Mouse (Mus musculus) liver, embryonic 14.5 days (tissue): Measurements from ENCODE around the gene Ctsl. TPM values are rescaled to one million over a fixed set of nuclear protein-coding genes. Genes with fewer than 3 reads are reported as not detected.

Experiments used
- ATAC-seq: fragments of 200-750 bp; cut with Nextera tagmentation; 2 replicates; pipeline ENCODE4 v1.8.0; 2017; ENCODE audit warnings: moderate number of reproducible peaks, mild to moderate bottlenecking, moderate library complexity; ENCODE audit not compliant: insufficient read depth
- DNase-seq, 3 experiments: peaks; one replicate each; pipeline ENCODE4 v3.0.0-alpha.2; 2012 to 2013; ENCODE audit warnings: low read depth in 3 of 3, low spot score in 3 of 3
- H3K27ac ChIP-seq: fragments of 300-500 bp; sonication (generic); 2 replicates; pipeline ENCODE4 v1.5.1; 2014; ENCODE audit warnings: moderate library complexity, mild to moderate bottlenecking, control low read depth, inconsistent platforms
- H3K27me3 ChIP-seq: fragments of 300-500 bp; sonication (generic); 2 replicates; pipeline ENCODE4 v1.6.1; 2014; ENCODE audit warnings: mild to moderate bottlenecking, low read length, moderate library complexity; ENCODE audit not compliant: control insufficient read depth, insufficient read depth
- H3K36me3 ChIP-seq: fragments of 300-500 bp; sonication (generic); replicated peaks from 2 replicates; pipeline ENCODE4 v1.6.1; 2014; ENCODE audit warnings: low read depth; ENCODE audit not compliant: control insufficient read depth, insufficient read depth
- H3K4me1 ChIP-seq, 2 experiments: fragments of 200-500 bp in 1 of 2; fragments of 300-500 bp in 1 of 2; sonication (generic) in 1 of 2; replicated peaks; 2 replicates each; pipeline ENCODE4 v1.6.1; 2012 to 2014; ENCODE audit warnings: antibody characterized with exemption in 1 of 2, inconsistent platforms in 1 of 2, low read length in 1 of 2; ENCODE audit not compliant: control insufficient read depth in 2 of 2, insufficient read depth in 2 of 2
- H3K4me2 ChIP-seq: fragments of 300-500 bp; sonication (generic); 2 replicates; pipeline ENCODE4 v1.6.1; 2014; ENCODE audit warnings: low read depth, mild to moderate bottlenecking, control low read depth, moderate library complexity
- H3K4me3 ChIP-seq, 2 experiments: fragments of 200-500 bp in 1 of 2; fragments of 300-500 bp in 1 of 2; sonication (generic) in 1 of 2; 2 replicates each; pipeline ENCODE4 v1.5.1; 2012 to 2014; ENCODE audit warnings: low read depth in 2 of 2, low read length in 2 of 2, mild to moderate bottlenecking in 2 of 2, control low read depth in 1 of 2, inconsistent platforms in 1 of 2, moderate library complexity in 1 of 2; ENCODE audit not compliant: insufficient read depth in 1 of 2
- H3K9ac ChIP-seq: fragments of 300-500 bp; sonication (generic); replicated peaks from 2 replicates; pipeline ENCODE4 v1.6.1; 2014; ENCODE audit warnings: mild to moderate bottlenecking, control low read depth, moderate library complexity
- H3K9me3 ChIP-seq: fragments of 300-500 bp; sonication (generic); 2 replicates; pipeline ENCODE4 v1.6.1; 2016; ENCODE audit warnings: low read length, mixed read lengths; ENCODE audit not compliant: control insufficient read depth
- CTCF ChIP-seq: IDR thresholded peaks from 2 replicates; pipeline ENCODE4 v1.5.1; 2016; ENCODE audit warnings: antibody characterized with exemption, low read depth, control low read depth
- EP300 ChIP-seq: IDR thresholded peaks from 2 replicates; pipeline ENCODE4 v1.6.1; 2016; ENCODE audit warnings: antibody characterized with exemption, low read depth
- WGBS: fragments of 180-500 bp; shearing (Covaris S2); extraction: QIAGEN DNeasy Blood & Tissue Kit; methylation state at CpG from one replicate; pipeline ENCODE4 v1.1.7; 2014; ENCODE audit not compliant: insufficient replicate concordance; 5-methylcytosine and 5-hydroxymethylcytosine counted together
- polyA plus RNA-seq, 2 experiments: library from polyadenylated mRNA; depleted of rRNA in 1 of 2; stranded (reverse) in 1 of 2; unstranded in 1 of 2; fragments of >200 nt; fragmentation: Nextera tagmentation in 1 of 2; extraction: Ambion mirVana in 1 of 2; gene quantifications; 2 replicates each; pipeline versions ENCODE4 v1.2.1 to v1.2.3; 2012 to 2014

Gene Ctsl
- polyA plus RNA-seq, 2 experiments, result 82.2 to 135 TPM

DNA sequence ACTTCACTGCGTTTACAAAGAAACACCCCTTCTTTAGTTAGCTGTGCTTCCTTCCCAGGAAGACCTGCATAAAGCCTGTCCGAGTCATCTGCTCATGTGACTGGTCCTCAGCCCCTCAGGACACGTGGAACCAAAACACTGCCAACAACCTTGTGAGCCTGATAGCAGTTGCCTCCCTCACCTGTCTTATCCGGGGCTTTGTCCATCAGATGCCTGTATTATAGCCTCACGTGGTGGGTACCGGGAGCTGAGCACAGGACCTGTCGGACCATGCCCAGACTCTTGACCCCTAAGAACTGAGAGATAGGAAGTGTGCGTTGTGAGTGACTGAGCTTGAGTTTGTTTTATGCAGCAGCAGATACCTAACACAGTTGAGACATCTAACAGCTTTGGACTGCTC, 26.3 kb upstream of the Ctsl start:
- Histone ChIP-seq H3K9ac (no peak overlapping the region), H3K4me2 (no peak overlapping the region), H3K27ac (no peak overlapping the region), H3K4me1 (peaks cover 0 to 13% of the 10 kb centered on the region in 2 experiments; a peak in 3 of 4 replicates), H3K4me3 (no peak overlapping the region), H3K9me3 (no peaks in the 10 kb centered on the region), H3K27me3 (no peaks in the 10 kb centered on the region), H3K36me3 (no peaks in the 10 kb centered on the region)
- no peak for ATAC-seq
- TF ChIP-seq EP300, result no peak
- no peak for TF ChIP-seq CTCF
- no peak for DNase-seq
- WGBS, result 52% methylated on average over 8 of the region's 8 CpGs

- no peaks in the 10 kb centered on the region for H3K9me3 ChIP-seq
- 52% methylated on average over 4 of the region's 4 CpGs for WGBS
- DNase-seq, result no peak
These were observed 17.7 kb upstream of the Ctsl start for GRCm38 (mm10) chr13:64388415-64388814.

DNA sequence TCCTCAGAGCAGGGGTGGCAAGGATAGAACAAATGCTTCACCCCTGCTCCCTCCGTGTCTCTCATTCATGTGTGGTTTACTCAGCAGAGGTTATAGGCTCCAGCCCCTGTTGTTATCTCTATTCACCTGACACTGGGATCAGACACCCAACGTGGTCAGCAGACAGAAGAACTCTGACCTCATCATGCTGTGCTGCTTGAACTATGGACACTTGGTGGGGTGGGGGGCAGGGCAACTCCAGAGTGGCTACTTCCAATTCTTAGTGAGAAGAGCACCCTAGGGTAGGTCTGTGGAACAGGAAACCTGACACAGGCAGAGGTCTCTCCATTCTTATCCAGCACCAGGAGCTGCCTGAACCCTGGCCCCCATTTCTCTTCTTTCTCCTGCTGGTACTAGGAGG, 15.4 kb upstream of the Ctsl start:
- Histone ChIP-seq H3K9me3 (no peaks in the 10 kb centered on the region), H3K4me1 (peaks cover 0 to 5% of the 10 kb centered on the region in 2 experiments; a peak in 2 of 4 replicates), H3K27ac (no peak overlapping the region; the same call in 1 of the 2 replicates), H3K4me3 (no peak overlapping the region), H3K4me2 (no peak overlapping the region), H3K27me3 (no peaks in the 10 kb centered on the region), H3K9ac (no peak overlapping the region), H3K36me3 (no peaks in the 10 kb centered on the region)
- TF ChIP-seq CTCF (no peak), EP300 (no peak)
- 6% methylated on average over 2 of the region's 2 CpGs for WGBS
- peak in 1 of 3 experiments; percentile 36 for DNase-seq
- ATAC-seq, result peak; percentile 82

More at GRCm38 (mm10) chr13:64388415-64388814, 17.7 kb upstream of the Ctsl start:
- Histone ChIP-seq H3K4me2 (no peak overlapping the region), H3K27ac (no peak overlapping the region), H3K4me3 (no peak overlapping the region), H3K36me3 (no peaks in the 10 kb centered on the region), H3K27me3 (no peaks in the 10 kb centered on the region), H3K4me1 (peaks cover 0 to 5% of the 10 kb centered on the region in 2 experiments; a peak in 2 of 4 replicates), H3K9ac (no peak overlapping the region)
- ATAC-seq, result no peak
- TF ChIP-seq CTCF (no peak), EP300 (no peak)

DNA sequence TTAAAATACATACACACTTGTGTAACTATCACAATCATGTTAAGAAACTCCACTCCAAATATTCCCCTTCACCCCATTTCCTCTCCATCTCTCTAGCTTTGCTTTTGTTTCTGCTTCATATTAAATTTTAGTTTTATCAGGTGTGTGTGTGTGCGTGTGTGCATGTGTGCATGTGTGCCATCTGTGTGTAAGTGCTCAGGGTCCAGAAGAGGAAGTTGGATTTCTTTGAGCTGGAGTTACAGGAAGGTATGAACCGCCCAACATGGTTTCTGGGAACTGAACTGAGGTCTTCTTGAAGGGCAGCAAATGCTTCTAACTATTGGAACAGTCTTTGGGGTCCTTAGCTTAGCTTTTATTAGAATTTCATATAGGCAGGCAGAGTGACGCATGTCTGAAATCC, 14.2 kb upstream of the Ctsl start:
- H3K4me3 ChIP-seq, result no peak overlapping the region
- no peaks in the 10 kb centered on the region for H3K36me3 ChIP-seq
- no peak overlapping the region for H3K9ac ChIP-seq
- H3K27ac ChIP-seq, result no peak overlapping the region
- no peaks in the 10 kb centered on the region for H3K27me3 ChIP-seq
- WGBS, result 58% methylated on average over 3 of the region's 3 CpGs
- no peak for DNase-seq
- TF ChIP-seq CTCF (no peak), EP300 (no peak)
- H3K4me1 ChIP-seq, result peaks cover 0 to 5% of the 10 kb centered on the region in 2 experiments; a peak in 2 of 4 replicates
- no peak overlapping the region for H3K4me2 ChIP-seq
- no peak for ATAC-seq
- H3K9me3 ChIP-seq, result no peaks in the 10 kb centered on the region

DNA sequence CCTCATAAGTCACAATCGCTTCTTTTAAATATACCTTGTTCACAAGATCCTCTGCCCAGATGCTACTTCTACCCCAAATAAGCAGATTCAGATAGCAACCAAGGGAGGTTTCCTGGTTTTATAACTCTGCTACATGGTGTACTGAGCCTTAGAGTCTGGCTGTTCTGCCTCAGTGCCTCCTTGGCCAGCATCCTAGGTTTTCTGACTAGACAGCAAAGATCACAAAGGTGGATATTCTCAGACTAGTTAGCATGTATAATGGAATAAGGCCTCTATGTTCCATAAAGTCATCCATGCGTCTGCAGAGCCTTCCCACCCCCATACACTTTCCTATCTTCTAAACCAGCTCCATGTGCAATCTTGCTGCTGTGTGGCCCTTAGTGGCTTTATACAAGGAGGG, 9.6 kb upstream of the Ctsl start:
- no peak for ATAC-seq
- no peaks in the 10 kb centered on the region for H3K9me3 ChIP-seq
- no peak overlapping the region for H3K9ac ChIP-seq
- no peak overlapping the region for H3K27ac ChIP-seq
- H3K4me3 ChIP-seq, result no peak overlapping the region
- H3K4me2 ChIP-seq, result no peak overlapping the region
- no peak for DNase-seq
- WGBS, result 65% methylated on average over 2 of the region's 2 CpGs
- no peak for TF ChIP-seq CTCF
- TF ChIP-seq EP300, result no peak
- 0 out of 4 replicates have a peak, but pooled peaks cover 0 to under 1% of the 10 kb centered on the region in 2 experiments for H3K4me1 ChIP-seq
- H3K36me3 ChIP-seq, result no peaks in the 10 kb centered on the region
- H3K27me3 ChIP-seq, result no peaks in the 10 kb centered on the region
